Mouse (Mus musculus) v-Abl transformed pro-B cells (cell line): ENCODE results near the gene Fos.

Experiments used
- in situ Hi-C, 2 experiments: fragments of 400-800 bp; cut with MboI; formaldehyde crosslinking; loops; one replicate each; pipeline ENCODE4 v1.15.1; 2025; ENCODE audit not compliant: unreplicated experiment in 2 of 2

Gene Fos

DNA sequence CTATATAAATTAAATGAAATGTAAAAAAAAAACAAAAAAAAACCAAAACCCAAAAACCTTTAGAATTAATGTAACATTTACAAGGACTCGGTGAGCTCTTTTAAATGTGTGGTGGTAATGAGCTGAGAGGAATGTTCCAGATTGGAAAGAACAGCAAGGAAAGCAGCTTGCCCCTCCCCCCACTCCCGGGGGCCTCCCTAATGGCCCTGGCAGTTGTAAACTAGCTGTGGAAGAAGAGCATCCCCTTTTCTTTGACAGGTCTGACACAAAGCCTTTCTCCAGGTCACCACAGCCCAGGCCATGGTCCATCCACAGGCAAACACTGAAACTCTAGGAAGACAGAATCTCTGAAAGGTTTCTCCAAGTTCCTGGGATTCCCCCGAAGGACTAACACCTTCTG lies 5.5 kb downstream of the Fos start:
- in situ Hi-C loops = loop anchor here (25.0 kb wide), 2 partner anchors 342 to 367 kb away; partner anchors contain the start of genes Dlst (in 1 of the 2) and Prox2 (in 1 of the 2)

DNA sequence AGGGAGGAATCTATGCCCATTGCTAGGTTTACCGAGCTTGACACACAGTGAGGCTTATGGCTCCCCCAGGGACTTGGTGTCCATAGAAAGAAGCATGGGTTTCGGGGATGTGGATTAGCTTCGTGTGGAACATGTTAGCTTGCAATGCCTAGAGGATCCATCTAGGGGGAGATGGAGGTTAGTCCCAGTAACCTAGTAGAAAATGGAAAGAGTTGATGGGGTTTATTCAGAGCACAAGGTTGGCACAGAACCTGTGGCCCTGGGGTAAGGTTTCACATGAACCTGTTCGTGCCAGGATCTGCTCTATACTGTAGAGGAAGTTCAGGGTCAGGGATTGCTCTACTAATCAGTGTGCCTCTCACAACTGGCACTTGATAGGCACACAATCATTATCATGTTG lies 9.5 kb downstream of the Fos start:
- in situ Hi-C loops = loop anchor here (5.0 to 25.0 kb wide), 3 partner anchors 36 to 371 kb away; partner anchors contain the start of genes Dlst (in 1 of the 2) and Prox2 (in 1 of the 2)

DNA sequence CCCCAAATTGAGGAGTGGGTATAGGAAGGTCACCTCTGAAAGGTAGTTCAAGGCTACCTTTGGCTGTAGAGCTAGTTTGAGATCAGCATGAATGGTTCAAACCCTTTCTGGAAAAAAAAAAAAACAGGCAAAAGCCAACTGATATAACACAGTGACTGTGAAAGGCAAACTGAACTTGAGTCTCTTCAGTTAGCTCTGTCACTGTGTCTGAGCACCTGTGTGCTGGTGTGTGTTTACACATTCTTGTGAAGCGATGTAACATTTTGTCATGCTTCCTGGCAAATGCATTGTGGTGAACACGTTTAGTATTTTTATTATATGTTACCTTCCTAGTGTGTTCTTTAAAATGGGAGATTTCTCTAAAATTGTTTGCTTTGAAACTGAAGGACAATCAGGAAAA lies 11.0 kb downstream of the Fos start:
- in situ Hi-C loops = loop anchor here (5.0 to 25.0 kb wide), 5 partner anchors 37 to 372 kb away; partner anchors contain the start of genes Dlst (in 1 of the 2) and Prox2 (in 1 of the 2)

GRCm38 (mm10) chr12:85485890-85486765 lies 12.4 kb downstream of the Fos start:
- in situ Hi-C loops = loop anchor here (5.0 to 25.0 kb wide), 4 partner anchors 104 to 374 kb away; partner anchors contain the start of genes Dlst (in 1 of the 2) and Prox2 (in 1 of the 2)

DNA sequence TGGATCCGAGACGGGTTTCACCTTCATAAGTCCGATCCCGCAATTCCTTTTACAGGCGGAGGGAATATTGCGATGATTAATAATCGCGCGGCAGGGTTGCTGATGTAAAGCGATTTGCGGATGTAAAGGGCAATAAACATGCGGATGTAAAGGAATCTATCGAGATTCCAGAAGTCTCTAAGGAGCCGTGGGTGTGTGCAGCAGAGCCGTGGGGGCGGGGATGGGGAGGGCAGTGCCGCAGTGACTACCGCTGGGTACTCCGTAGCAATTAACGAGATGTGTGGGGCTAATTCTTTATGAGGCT lies 13.0 kb downstream of the Fos start:
- in situ Hi-C loops = loop anchor here (5.0 to 25.0 kb wide), 4 partner anchors 104 to 374 kb away; partner anchors contain the start of genes Dlst (in 1 of the 2) and Prox2 (in 1 of the 2)

DNA sequence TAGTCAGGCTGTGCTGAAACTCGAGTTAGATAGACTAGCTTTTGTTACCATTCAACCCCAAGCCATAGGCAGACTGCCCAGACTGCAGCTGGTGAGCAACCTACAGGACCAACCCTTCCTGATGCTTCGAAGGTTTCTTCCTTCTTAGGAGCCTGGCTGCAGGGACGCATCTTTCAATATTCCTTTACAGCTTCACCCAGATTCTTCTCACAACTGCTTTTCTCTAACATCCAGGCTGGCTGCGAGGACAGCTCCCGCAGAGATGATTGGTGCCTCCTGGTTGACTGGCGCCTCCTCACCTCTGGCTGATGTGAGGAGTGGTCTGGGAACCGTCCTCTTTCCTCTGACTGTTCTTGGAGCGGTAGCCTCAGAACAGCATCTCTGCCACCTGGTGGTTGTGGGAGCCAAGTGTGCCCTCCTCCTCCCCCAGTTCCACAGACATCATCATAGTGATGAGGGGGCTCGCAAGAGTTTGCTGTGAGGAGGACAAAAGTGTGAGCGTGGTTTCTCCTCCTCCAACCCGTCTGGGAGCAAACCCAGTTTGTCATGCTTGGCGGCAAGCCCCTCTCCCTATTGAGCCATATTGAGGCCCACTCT lies 14.0 kb downstream of the Fos start:
- in situ Hi-C loops = loop anchor here (5.0 to 25.0 kb wide), 4 partner anchors 105 to 375 kb away; partner anchors contain the start of genes Dlst (in 1 of the 2) and Prox2 (in 1 of the 2)

DNA sequence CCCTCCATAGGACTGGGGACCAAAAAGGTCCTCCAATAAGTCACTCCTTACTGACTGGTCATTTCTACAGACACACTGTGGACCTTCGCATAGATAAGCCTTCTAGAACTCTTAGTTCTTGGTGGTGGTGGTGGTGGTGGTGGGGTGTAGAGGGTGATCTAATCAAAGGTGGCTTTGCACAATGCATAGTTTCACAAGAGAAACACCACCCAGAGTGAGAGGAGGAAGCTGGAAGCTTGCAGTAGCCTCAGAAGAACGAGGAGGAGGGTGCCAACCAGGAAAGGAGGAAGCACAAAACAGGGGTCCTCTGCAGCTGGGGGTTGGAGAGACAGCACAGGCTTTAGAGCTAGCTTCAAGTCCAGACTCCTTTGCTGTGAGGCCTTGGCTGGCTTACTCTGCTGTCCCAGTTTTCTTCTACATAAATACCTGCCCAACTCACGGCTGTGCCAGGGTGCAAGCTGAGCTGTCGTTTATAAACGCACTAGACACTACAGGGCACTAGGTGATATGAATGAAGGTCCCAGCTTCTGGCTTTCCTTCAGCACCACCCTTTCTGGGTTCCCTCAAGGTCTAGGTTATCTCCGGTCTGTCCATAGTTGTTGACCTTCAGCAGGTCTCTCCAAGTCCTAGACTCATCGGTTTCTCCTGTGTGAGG lies 15.7 kb downstream of the Fos start:
- in situ Hi-C loops = loop anchor here (5.0 to 25.0 kb wide), 4 partner anchors 107 to 377 kb away; partner anchors contain the start of genes Dlst (in 1 of the 2) and Prox2 (in 1 of the 2)

DNA sequence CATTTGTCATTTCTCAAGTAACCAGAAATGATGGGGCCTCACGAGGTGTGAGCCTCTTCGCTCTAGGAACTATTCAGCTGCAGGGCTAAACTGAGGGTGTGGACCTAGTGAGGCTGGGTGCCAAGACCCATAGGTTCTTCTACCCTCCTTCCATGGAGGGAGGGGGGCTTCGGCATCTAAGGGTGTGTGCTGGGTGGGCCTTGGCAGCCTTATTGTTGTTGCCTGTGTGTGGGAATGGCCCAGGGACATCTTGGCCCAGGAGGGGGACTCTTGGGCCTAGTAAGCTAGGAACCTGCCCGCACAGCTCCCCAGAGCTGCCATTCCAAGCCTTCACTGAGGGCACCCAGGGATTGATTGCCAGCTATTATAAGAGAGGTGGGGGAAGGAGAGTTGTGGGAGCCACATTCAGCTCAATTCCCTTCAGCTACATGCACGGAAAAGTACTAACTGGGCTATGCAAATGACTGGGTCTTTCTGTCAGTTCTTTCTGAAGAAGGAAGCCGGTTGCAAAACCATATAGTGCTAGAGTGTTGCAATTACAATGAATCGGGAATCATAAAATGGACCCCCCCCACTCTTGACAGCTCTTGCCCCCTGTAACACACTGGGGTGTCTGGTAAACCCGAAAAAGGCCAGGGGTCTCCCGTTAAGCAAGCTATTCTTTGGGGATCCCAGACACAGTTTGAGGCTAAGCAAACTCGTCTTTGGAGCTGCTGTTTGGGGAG lies 16.6 kb downstream of the Fos start:
- in situ Hi-C loops = loop anchor here (5.0 to 25.0 kb wide), 4 partner anchors 148 to 378 kb away; partner anchors contain the start of genes Dlst (in 1 of the 2) and Prox2 (in 1 of the 2)

- in situ Hi-C loops = loop anchor here (5.0 to 25.0 kb wide), 4 partner anchors 149 to 379 kb away; partner anchors contain the start of genes Dlst (in 1 of the 2) and Prox2 (in 1 of the 2)
Measured at GRCm38 (mm10) chr12:85490991-85491390, 17.3 kb downstream of the Fos start.

- in situ Hi-C loops = loop anchor here (5.0 to 25.0 kb wide), 4 partner anchors 150 to 380 kb away; partner anchors contain the start of genes Dlst (in 1 of the 2) and Prox2 (in 1 of the 2)
Measured at GRCm38 (mm10) chr12:85492084-85492645, 18.5 kb downstream of the Fos start.

- in situ Hi-C loops = loop anchor here (10.0 to 25.0 kb wide), 3 partner anchors 318 to 384 kb away; partner anchors contain the start of genes Dlst (in 1 of the 2) and Prox2 (in 1 of the 2)
Measured at GRCm38 (mm10) chr12:85496336-85496735, 22.6 kb downstream of the Fos start.

GRCm38 (mm10) chr12:85496755-85497154 lies 23.1 kb downstream of the Fos start:
- in situ Hi-C loops = loop anchor here (10.0 to 25.0 kb wide), 3 partner anchors 318 to 384 kb away; partner anchors contain the start of genes Dlst (in 1 of the 2) and Prox2 (in 1 of the 2)

- in situ Hi-C loops = loop anchor here (10.0 to 25.0 kb wide), 3 partner anchors 317 to 385 kb away; partner anchors contain the start of genes Dlst (in 1 of the 2) and Prox2 (in 1 of the 2)
Measured at GRCm38 (mm10) chr12:85497310-85498135, 23.8 kb downstream of the Fos start.

GRCm38 (mm10) chr12:85499001-85499400 lies 25.3 kb downstream of the Fos start:
- in situ Hi-C loops = loop anchor here (10.0 to 25.0 kb wide), 3 partner anchors 316 to 387 kb away; partner anchors contain the start of genes Dlst (in 1 of the 2) and Prox2 (in 1 of the 2)

GRCm38 (mm10) chr12:85502682-85503081 lies 29.0 kb downstream of the Fos start:
- in situ Hi-C loops = no loop called here

DNA sequence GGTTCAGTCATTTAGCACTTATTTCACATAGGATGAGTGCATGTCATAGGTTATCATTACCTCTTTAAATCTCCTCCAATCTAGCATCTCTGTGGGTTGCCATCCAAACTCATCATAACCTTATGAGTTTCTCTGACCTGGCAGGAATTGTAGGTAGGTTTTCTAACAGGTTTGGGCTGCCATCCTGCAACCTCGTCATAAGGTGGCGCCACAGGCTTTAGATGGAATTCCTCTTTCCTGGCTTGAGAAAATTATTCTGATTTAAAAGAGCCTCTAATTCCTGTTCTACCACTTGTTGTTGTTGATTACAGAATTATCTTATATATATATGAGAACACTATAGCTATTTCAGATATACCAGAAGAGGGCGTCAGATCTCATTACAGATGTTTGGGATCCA lies 34.5 kb downstream of the Fos start:
- in situ Hi-C loops = loop anchor here in 1 of 2 experiments (5.0 kb wide), 3 partner anchors 149 to 314 kb away; partner anchors contain the start of genes Erg28 and Ttll5

- in situ Hi-C loops = loop anchor here in 1 of 2 experiments (5.0 kb wide), 2 partner anchors 147 to 217 kb away; no protein-coding TSS in a partner anchor
Measured at GRCm38 (mm10) chr12:85510013-85510412, 36.3 kb downstream of the Fos start.
